Mouse (Mus musculus): ENCODE results near the gene Retsat. TPM values are rescaled to one million over a fixed set of nuclear protein-coding genes. Genes with fewer than 3 reads are reported as not detected.

Retsat gene
- polyA plus RNA-seq, 1 experiment = 25.6 TPM

DNA sequence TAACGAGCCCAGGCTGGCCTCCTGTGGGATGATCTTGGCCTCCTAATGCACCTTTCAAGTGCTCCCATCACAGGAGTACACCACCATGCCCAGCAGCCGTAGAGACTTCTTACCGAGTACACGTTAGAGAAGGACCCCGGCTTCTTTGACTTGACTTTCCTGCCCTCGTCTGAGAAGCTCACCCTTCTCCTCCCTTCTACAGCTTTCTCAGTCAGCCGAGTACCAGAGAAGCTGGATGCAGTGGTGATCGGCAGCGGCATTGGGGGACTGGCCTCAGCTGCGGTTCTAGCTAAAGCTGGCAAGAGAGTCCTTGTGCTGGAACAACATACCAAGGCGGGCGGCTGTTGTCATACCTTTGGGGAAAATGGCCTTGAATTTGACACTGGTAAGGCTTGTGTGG, 2.5 kb downstream of the Retsat start:
- no peak for TF ChIP-seq GATA1 (IDR thresholded peaks at IDR 0.05; ENCODE audit: borderline replicate concordance, low read length)
- no peak for TF ChIP-seq FLI1 (IDR thresholded peaks at IDR 0.05; ENCODE audit: low read length)
- no peaks in the 10 kb centered on the region for H3K9me3 ChIP-seq
- H3K36me3 ChIP-seq (replicated peaks; ENCODE audit: low read length) = peaks cover 48% of the 10 kb centered on the region
- no peaks in the 10 kb centered on the region for H3K27me3 ChIP-seq (replicated peaks)
- no peak overlapping the region for H3K4me3 ChIP-seq (replicated peaks)
- peaks cover 62% of the 10 kb centered on the region for H3K4me1 ChIP-seq

DNA sequence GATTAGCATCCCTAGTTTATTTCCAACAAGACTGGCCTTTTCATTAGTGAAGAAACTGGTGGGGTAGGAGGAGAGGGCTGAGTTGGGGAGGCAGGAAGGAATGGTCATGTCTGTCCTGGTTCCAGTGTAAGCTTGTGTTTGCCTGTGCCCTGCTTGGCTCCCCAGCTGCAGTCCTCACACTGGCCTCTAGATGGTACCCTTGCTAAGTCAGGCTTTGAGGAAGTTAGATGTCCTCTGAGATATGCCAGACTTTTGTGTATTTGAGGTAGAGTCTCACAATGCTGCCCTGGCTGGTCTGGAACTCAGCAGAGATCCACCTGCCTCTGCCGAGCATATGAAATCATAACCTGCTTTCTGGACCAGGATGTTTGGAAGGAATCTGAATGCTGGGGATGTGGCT, 3.5 kb downstream of the Retsat start:
- Histone ChIP-seq H3K27me3 (replicated peaks) (no peaks in the 10 kb centered on the region), H3K4me3 (replicated peaks) (no peak overlapping the region), H3K36me3 (replicated peaks; ENCODE audit: low read length) (peaks cover 57% of the 10 kb centered on the region), H3K4me1 (peaks cover 57% of the 10 kb centered on the region), H3K9me3 (no peaks in the 10 kb centered on the region)
- TF ChIP-seq FLI1 (IDR thresholded peaks at IDR 0.05; ENCODE audit: low read length) = no peak
- peak; percentile 40; the same call in 1 of the 3 replicates for TF ChIP-seq GATA1 (IDR thresholded peaks at IDR 0.05; ENCODE audit: borderline replicate concordance, low read length)

DNA sequence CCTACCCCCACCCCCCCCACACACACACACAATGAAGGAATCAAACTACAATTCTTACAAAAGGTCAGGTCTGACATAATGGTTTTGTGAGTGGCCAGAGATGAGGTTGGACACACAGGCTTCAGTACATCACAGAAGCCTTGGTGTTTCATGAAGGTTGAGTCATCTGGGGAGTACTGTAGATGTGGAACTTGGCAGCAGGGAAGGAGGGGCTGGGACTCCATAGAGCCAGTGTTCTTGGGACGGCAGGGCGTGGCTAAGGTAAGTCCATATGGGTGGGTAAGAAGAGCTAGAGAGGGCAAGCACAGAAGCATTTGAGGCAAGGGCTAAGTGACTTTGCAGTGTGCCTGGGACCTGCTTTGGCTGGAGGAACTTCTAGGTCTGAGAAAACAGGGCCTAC, 5.8 kb downstream of the Retsat start:
- H3K27me3 ChIP-seq (replicated peaks) = no peaks in the 10 kb centered on the region
- no peak for TF ChIP-seq GATA1 (IDR thresholded peaks at IDR 0.05; ENCODE audit: borderline replicate concordance, low read length)
- no peak for TF ChIP-seq FLI1 (IDR thresholded peaks at IDR 0.05; ENCODE audit: low read length)
- peaks cover 36% of the 10 kb centered on the region for H3K4me1 ChIP-seq
- no peak overlapping the region for H3K4me3 ChIP-seq (replicated peaks)
- H3K9me3 ChIP-seq = no peaks in the 10 kb centered on the region
- H3K36me3 ChIP-seq (replicated peaks; ENCODE audit: low read length) = peaks cover 81% of the 10 kb centered on the region

DNA sequence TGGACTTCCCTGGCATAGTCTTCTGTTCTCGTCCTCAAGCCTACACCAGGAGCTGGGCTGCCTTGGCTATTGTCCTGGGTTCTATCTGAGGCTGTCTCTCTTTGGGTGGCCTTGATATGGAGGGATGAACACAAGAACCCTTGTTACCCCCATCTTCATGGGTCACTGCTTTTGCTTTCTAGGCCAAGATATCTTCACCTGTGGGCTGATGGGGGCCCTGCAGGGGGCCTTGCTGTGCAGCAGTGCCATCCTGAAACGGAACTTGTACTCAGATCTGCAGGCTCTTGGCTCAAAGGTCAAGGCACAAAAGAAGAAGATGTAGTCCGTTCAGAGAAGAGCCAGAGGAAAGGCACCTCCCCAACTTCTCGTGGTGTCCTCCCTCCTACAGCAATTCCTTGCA, 8.8 kb downstream of the Retsat start:
- Histone ChIP-seq H3K27me3 (replicated peaks) (no peaks in the 10 kb centered on the region), H3K9me3 (no peaks in the 10 kb centered on the region), H3K4me3 (replicated peaks) (no peak overlapping the region), H3K36me3 (replicated peaks; ENCODE audit: low read length) (peaks cover 99% of the 10 kb centered on the region), H3K4me1 (peaks cover 15% of the 10 kb centered on the region)
- no peak for TF ChIP-seq GATA1 (IDR thresholded peaks at IDR 0.05; ENCODE audit: borderline replicate concordance, low read length)
- no peak for TF ChIP-seq FLI1 (IDR thresholded peaks at IDR 0.05; ENCODE audit: low read length)

DNA sequence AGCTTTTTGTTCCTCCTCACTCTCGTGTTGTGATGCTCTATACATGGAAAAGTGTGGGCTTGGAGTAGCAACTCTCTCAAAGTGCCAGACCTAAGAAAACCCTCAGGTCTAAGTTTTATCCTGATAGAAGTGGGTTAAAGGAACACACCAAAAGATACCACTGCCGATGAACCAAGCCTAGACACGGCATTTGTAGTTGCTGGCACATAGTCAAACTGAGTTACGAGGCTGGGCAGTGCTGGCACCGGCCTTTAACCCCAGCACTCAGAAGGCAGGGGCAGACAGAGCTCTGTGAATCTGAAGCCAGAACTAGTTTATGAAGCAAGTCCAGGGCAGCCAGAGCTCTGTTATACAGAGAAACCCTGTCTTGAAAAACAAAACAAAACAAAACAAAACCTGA, 9.4 kb downstream of the Retsat start:
- H3K9me3 ChIP-seq = no peaks in the 10 kb centered on the region
- no peak overlapping the region for H3K4me3 ChIP-seq (replicated peaks)
- no peaks in the 10 kb centered on the region for H3K27me3 ChIP-seq (replicated peaks)
- peaks cover 15% of the 10 kb centered on the region for H3K4me1 ChIP-seq
- TF ChIP-seq GATA1 (IDR thresholded peaks at IDR 0.05; ENCODE audit: borderline replicate concordance, low read length) (no peak), FLI1 (IDR thresholded peaks at IDR 0.05; ENCODE audit: low read length) (no peak)
- peaks cover 98% of the 10 kb centered on the region for H3K36me3 ChIP-seq (replicated peaks; ENCODE audit: low read length)

DNA sequence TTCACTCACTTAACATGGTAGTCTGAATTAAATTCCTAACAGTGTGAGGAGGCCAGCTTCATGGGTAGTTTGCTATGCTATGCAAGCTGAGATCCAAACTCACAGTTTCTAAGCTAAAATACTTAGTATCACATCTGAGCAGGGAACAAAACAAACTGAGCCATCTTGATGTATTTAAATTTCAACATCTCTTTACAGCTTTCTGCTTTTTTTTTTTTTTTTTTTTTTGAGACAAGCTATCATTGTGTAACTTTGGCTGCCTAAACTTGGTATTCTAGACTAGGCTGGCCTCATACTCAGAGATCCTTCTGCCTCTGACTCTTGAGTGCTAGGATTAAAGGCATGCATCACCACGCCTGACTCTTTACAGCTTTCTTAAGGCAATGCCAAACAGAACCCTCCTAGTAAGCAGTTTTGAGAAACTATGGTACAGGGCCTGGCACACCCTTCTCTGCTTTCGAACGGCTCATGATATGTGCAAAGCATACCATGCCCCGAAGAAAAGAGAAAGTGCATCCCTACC, 10.4 kb downstream of the Retsat start:
- Histone ChIP-seq H3K9me3 (no peaks in the 10 kb centered on the region), H3K36me3 (replicated peaks; ENCODE audit: low read length) (peaks cover 97% of the 10 kb centered on the region), H3K4me1 (peaks cover 15% of the 10 kb centered on the region), H3K4me3 (replicated peaks) (no peak overlapping the region), H3K27me3 (replicated peaks) (no peaks in the 10 kb centered on the region)
- TF ChIP-seq GATA1 (IDR thresholded peaks at IDR 0.05; ENCODE audit: borderline replicate concordance, low read length) (no peak), FLI1 (IDR thresholded peaks at IDR 0.05; ENCODE audit: low read length) (no peak)

DNA sequence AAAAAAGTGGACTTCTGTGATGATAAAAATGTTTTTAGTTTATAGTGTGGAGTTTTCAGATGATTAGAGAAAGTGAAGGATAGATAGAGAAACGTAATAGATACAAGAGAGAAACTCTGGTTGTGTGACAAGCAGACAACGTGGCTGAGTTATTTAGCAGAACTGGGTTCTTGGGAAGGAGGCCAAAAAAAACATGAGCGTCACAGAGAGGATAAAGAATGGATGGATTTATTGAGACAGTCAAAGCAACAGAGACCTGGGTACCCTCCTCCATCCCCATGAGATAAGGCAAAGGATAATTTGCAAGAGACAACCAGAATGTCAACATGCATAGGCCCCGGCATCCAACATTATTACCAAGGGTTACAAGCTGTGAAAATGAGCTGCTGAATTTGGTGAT, 12.0 kb downstream of the Retsat start:
- H3K4me1 ChIP-seq = peaks cover 24% of the 10 kb centered on the region
- no peak for TF ChIP-seq GATA1 (IDR thresholded peaks at IDR 0.05; ENCODE audit: borderline replicate concordance, low read length)
- no peak for TF ChIP-seq FLI1 (IDR thresholded peaks at IDR 0.05; ENCODE audit: low read length)
- no peaks in the 10 kb centered on the region for H3K27me3 ChIP-seq (replicated peaks)
- no peaks in the 10 kb centered on the region for H3K9me3 ChIP-seq
- H3K36me3 ChIP-seq (replicated peaks; ENCODE audit: low read length) = peaks cover 95% of the 10 kb centered on the region
- H3K4me3 ChIP-seq (replicated peaks) = no peak overlapping the region

DNA sequence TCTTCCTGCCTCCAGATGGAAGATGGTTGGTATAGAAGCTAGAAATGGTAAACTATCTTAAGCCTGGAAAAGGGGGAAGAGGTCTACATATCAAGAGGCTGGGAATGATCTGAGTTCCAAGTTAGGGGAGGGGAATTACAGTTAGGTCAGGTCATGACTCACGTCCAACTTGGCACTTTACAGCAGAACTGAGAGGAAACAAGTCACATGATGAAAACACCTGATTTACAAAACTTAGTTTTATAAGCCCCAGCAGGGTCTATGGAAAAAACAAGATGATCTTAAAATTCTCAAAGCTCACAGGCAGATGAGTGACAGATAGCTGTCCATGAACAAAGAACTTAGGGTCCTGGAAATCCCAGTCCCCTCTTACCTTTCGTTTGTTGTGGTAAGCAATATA, 16.9 kb downstream of the Retsat start:
- Histone ChIP-seq H3K4me3 (replicated peaks) (peak overlapping the region; percentile 98), H3K4me1 (peaks cover 56% of the 10 kb centered on the region), H3K36me3 (replicated peaks; ENCODE audit: low read length) (peaks cover 51% of the 10 kb centered on the region), H3K27me3 (replicated peaks) (no peaks in the 10 kb centered on the region), H3K9me3 (no peaks in the 10 kb centered on the region)
- no peak for TF ChIP-seq GATA1 (IDR thresholded peaks at IDR 0.05; ENCODE audit: borderline replicate concordance, low read length)
- TF ChIP-seq FLI1 (IDR thresholded peaks at IDR 0.05; ENCODE audit: low read length) = no peak

DNA sequence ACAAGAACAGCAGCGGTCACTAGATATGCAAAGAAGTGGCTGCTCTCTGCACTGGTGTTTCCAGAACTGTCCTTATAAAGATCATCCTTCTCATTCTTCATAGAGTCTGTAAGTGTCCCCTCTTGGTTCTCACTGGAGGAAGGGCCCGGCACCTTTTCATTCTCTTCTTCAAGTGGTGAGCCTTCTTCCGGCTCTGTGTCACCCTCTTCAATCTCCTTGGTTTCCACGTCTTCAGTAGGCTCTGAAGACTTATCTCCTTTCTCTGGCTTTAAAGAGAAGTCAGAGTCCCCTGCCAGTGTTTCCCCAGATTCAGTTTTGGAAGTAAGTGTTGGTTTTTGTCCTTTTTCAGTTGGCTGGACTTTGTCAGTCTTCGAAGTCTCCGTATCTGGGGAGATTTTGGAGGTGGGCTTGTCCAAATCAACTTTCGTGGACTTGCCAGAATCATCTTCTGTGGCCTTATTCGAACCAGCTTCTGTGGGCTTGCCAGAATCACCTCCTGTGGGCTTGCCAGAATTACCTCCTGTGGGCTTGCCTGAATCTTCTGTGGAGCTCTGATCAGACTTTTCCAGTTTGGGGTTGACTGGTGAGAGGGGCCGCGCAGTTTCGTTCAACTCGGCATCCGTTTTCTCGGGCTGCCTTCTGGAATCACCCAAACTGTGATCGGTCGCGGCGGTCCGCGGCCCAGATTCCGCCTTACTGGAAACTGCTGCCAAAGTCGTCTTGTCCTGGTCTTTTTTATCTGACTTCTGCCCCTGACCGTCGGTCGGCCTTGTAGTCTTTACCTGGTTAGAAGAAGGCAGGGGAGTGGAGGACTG, 17.5 kb downstream of the Retsat start:
- Histone ChIP-seq H3K4me1 (peaks cover 62% of the 10 kb centered on the region), H3K27me3 (replicated peaks) (no peaks in the 10 kb centered on the region), H3K4me3 (replicated peaks) (peak overlapping the region; percentile 98), H3K9me3 (no peaks in the 10 kb centered on the region), H3K36me3 (replicated peaks; ENCODE audit: low read length) (peaks cover 45% of the 10 kb centered on the region)
- no peak for TF ChIP-seq GATA1 (IDR thresholded peaks at IDR 0.05; ENCODE audit: borderline replicate concordance, low read length)
- no peak for TF ChIP-seq FLI1 (IDR thresholded peaks at IDR 0.05; ENCODE audit: low read length)

DNA sequence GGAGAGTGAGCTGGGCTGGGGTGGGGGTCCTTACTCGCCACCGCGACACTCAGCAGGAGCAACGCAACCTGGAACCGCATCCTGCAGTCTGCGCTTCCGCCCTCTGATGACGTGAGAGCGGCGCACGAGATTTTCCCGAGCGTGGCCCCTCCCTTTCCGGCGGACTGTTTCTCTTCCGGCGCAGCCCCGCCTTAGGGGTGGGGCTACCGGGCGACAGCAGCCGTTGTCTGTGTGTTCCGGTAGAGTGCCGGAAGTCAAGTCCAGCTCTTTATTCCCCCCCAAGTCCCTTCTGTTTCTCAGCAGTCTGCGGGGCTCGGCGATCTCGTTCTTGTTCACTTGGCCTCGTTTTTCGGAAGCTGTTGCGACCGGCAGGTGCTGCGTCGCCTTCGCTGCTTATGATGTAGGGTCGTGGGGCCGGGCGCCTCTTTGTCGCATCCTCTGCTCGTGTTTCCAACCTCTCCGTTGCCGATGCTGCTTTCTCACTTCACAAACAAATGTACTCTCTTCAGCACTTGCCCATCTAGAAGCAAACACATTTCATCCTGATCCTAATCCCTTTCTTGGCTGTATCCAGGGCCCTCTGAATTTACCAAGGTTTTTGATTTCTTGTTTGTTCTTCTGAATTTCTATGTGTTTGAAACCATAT, 18.5 kb downstream of the Retsat start, which contains the start of gene Tgoln1:
Tgoln1 (minus strand) TSS at position 358 of the 646 bp plus-strand sequence.
- H3K4me1 ChIP-seq = peaks cover 72% of the 10 kb centered on the region
- H3K9me3 ChIP-seq = no peaks in the 10 kb centered on the region
- H3K4me3 ChIP-seq (replicated peaks) = peak within 1 kb of the TSS; percentile 98
- TF ChIP-seq FLI1 (IDR thresholded peaks at IDR 0.05; ENCODE audit: low read length) (peak; percentile 77; the same call in 1 of the 2 replicates), GATA1 (IDR thresholded peaks at IDR 0.05; ENCODE audit: borderline replicate concordance, low read length) (no peak)
- H3K36me3 ChIP-seq (replicated peaks; ENCODE audit: low read length) = peaks cover 35% of the 10 kb centered on the region
- H3K27me3 ChIP-seq (replicated peaks) = no peaks in the 10 kb centered on the region
